Mouse (Mus musculus) heart, adult 2 months (tissue): Measurements from ENCODE around the gene Cbx2.

ENCODE experiments used
- CTCF ChIP-seq: fragments of 200-600 bp; IDR thresholded peaks from 2 replicates; pipeline ENCODE4 v1.8.1; 2022; ENCODE audit warnings: antibody characterized with exemption, mild to moderate bottlenecking, moderate library complexity
- EP300 ChIP-seq: fragments of 200-500 bp; IDR thresholded peaks from 2 replicates; pipeline ENCODE4 v1.6.1; 2011; ENCODE audit warnings: low read depth, low read length, control low read depth; ENCODE audit not compliant: insufficient read depth
- POLR2A ChIP-seq: fragments of 200-500 bp; IDR thresholded peaks from 2 replicates; pipeline ENCODE4 v1.6.1; 2011; ENCODE audit warnings: mild to moderate bottlenecking, low read depth, low read length, control low read depth; ENCODE audit not compliant: insufficient read depth

DNA sequence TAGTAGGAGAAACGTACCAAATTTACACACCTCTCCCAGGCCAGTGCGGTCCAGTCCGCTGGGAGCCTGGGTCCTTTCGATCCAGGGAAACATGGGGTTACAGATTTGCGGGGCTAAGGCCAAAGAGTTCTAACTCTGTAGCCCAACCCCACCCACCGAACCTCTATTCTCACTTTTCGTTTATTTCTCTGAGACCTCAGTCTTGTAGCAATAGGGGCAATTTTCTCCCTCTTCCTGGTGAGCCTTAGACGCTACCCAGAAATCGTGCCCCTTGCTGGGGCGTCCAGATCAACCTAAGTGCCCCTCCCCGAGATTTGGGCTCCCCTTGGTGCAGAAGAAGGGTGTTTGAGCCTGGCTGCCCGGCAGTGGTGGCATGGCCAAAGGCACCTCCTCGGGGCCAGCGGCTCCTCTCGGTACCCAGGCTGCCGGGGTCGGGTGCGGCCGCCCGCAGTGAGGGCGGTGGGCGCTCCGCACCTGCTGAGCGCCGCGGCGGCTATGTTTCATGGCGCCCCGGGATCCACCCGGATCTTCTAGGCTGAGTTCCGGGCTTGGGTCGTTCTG lies 32.9 kb downstream of the Cbx2 start:
- no peak for TF ChIP-seq EP300
- no peak for TF ChIP-seq CTCF
- TF ChIP-seq POLR2A = no peak
